Mouse (Mus musculus): Measurements from ENCODE around the gene St6galnac3.

St6galnac3 gene

DNA sequence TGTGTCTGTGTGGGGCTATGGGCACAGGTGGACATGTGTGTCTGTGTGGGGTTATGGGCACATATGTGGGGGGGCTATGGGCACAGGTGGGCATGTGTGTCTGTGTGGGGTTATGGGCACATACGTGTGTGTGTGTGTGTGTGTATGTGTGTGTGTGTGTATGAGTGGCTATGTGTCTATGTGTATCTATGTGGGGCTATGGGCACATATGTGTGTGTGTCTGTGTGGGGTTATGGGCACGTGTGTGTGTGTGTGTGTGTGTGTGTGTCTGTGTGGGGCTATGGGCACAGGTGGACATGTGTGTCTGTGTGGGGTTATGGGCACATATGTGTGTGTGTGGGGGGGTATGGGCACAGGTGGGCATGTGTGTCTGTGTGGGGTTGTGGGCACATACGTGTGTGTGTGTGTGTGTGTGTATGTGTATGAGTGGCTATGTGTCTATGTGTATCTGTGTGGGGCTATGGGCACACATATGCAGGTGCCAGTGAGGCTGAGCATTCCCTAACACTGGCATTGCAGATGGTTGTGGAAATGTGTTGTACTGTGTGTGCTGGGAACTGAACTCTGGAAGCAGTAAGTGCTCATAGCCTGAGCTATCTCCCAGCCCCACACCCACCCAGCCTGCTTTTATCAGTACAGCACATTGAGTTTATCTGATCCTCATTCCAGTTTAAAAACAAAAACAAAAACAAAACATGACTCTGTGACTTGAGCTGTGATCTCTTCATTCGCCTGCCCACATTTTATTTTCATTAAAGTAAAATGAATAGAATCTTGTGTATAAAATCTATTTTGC, 8.6 kb upstream of the St6galnac3 start:
- no peak for DNase-seq (ENCODE audit: low read depth, low spot score)

DNA sequence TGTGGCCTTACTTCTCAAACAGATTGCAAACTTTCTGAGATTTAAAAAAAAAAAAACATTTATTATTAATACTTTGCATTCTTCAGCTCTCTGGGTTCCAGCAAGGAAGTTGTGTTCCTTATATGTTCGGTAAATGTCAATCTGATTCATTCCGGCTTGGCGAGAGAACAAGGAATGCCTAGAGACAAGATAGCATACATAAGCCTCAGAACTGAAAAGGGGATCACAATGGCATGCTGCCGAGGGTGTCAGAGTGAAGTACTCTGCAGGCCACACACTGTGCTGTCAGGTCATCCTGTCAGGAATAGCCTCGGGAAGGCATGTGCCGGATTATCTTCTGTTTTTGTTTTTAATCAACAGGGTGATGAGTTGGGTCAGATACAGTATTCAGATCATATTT, 7.8 kb upstream of the St6galnac3 start:
- no peak for DNase-seq (ENCODE audit: low read depth, low spot score)

DNA sequence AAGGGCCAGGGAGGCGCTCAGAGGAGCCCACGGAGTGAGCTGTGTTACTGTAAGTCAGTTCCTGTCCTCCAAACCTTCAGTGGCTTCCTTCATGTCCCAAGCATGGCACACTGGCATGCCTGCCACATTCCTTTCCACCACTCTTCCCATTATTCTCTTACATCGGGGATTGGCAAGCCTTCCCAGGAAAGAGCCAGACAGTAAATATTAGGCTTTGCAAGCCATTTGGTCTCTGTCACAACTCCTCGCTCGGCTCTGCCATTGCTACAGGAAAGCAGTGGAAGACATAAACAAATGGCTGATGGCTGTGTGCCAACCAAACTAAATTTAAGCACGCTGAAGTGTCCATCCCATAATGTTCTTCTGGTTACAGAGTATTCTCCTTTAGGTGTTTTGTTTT, 7.1 kb upstream of the St6galnac3 start:
- no peak for DNase-seq (ENCODE audit: low read depth, low spot score)

DNA sequence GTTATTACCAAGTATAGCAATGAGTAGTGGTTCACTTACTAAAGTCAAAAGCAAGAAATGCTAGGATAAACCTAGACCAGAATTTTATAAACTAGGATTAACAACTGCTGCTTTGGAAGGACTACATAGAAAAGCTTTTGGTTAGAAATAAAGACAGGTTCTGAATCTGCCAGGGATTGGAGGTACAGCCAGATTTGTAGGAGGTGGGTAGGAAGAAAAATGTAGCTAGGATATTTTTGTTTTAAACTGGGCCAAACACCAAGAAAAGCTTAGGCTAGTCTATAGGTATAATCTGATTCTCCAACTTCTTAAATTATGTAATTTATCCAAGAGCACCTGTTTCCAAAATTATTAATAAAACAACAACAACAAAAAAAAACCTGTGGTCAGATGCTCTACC, 3.6 kb upstream of the St6galnac3 start:
- DNase-seq (ENCODE audit: low read depth, low spot score): no peak

DNA sequence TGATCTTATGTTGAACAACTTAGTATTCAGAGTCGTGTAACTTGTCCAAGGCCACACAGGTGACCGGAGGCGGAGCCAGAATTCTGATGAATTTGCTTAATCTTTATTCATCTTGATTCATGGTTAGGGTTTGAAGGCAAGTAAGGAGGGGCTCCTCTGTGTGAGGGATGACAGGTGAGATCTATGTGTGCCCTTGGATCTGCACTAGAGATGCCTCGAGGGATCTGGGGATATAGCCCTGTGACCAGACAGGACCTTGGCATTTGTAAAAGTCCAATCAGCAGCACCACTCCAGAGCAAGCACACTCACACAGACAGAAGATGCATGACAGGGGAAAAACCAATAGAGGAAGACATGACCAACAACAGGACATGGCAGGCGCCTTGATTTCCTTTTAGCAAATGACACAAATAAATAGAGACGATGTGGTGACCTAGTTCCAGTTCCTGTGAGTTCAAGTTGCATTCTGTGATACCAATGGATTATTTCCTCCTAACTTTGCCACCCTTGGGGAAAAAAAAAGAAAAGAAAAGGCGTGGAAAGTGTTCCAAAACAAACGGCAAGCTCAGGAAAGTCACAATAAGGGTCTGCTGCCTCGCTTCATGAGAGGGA, 1.4 kb downstream of the St6galnac3 start:
- no peak for DNase-seq (ENCODE audit: low read depth, low spot score)

DNA sequence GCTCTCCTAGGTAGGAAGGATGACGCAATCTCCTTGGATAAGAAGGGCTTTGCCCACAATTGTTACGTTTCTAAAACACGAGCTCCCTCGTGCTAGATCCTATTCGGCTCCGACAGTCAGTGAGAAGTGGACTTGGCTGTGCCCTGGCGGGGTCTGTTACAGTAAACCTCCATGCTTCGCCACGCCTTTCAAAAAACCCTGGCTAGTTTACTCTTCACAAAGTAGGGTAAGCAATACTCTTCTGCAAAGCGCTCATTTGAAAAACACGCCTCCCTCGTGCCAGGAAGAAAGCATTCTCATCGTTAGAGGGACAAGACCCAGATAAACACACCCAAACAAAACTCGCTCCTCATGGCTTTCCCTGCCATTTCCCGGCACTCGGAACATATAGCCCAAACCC, 3.4 kb downstream of the St6galnac3 start:
- no peak for DNase-seq (ENCODE audit: low read depth, low spot score)

DNA sequence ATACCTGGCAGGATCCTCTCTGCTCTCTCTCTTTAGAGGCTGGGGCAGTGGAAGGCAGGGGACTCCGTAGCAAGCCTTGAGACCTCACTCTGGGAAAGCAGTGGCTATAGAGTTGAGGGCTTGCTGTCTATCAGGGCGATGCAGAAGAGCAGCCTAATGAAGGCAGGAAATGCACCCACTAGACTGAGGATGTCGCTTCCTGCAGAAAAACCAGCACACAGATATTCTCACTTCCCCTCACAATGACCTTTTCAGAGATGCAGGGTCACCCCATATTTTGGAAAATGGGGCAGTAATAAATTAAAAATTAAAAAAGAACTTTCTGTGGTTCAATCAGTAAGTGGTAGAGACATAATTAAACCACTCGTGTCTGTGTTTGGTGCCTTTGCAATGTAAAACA, 4.1 kb downstream of the St6galnac3 start:
- DNase-seq (ENCODE audit: low read depth, low spot score): no peak

DNA sequence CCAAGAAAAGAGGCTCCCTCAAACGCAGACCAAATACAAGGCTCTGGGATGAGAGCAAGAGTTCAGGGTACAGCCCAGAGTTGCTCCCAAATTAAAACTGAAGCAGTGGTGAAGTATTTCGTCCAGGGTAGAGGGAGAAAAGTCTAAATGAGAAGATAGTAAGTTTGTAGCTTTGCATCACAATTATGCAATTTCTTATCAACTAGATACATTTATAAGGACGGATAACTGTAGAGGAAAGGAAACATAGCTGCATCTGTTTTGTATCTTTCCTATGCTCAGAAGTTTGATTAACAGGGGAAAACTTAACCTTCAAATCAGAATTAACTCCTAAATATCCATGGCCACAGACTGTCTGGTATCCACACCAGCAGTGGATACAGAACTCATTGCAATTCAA, 4.7 kb downstream of the St6galnac3 start:
- no peak for DNase-seq (ENCODE audit: low read depth, low spot score)

DNA sequence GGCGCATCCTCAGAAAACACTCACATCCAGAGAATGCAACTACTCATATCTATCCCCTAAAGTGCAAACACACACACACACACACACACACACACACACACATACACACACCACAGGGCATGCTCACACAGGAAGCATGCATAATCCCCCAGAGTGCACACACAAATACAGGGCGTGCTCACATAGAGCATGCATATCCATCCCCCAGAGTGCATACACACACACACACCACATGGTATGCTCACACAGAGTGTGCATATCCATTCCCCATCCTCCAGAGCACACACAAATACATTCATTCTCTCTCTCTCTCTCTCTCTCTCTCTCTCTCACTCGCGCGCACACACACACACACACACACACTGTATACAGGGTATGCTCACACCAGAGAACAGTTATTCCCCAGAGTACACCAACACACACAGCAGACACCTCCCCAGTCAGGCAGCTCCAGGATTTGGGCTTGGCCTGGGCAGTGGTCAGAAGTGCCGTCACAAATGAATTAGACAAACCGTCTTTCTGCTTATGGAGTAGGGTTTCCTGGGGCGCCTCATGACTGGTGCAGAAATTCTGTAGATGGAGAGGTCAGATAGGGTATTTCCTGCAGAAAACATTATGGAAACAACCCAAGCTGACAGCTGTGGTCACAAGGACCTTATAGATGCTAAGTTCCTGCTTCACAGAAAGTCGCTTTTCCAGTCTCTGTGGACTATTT, 5.6 kb downstream of the St6galnac3 start:
- DNase-seq (ENCODE audit: low read depth, low spot score): no peak

DNA sequence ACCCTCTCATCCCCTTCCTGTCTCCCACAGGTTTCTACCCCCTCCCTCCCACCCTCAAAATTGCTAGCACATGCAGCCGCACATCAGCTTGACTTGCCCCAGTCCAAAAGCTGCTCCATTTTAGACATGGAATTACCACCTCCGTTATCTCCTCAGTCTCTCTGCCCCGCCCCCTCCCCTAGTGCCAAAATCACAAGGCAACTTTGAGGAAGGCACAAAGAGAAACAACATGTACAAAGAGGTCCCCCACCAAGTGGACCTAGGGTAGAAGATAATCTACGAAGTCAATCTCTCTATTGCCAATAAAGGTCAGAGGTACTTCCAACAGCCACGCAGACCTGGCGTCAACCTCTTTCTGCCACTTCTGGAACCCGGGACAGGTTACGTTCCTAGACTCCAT, 6.2 kb downstream of the St6galnac3 start:
- DNase-seq (ENCODE audit: low read depth, low spot score): no peak

DNA sequence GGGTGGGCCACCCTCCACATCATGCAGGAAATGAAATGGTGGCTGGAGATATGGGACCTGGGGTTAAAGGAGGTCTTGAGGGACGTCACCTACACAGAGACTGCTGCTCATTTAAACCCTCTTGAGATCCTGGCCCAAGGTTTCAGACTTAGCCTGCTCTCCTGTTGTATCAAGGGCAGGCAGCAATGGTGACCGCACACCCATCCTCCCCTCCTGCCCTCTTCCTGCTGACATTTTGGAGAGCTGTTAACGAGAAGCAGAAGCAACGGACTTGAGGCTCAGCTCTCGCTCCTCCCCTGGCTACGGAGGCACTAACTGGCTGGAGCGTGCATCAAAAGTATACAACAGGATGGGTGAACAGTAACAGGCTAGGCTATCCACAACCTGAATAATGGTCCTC, 7.2 kb downstream of the St6galnac3 start:
- DNase-seq (ENCODE audit: low read depth, low spot score): no peak

DNA sequence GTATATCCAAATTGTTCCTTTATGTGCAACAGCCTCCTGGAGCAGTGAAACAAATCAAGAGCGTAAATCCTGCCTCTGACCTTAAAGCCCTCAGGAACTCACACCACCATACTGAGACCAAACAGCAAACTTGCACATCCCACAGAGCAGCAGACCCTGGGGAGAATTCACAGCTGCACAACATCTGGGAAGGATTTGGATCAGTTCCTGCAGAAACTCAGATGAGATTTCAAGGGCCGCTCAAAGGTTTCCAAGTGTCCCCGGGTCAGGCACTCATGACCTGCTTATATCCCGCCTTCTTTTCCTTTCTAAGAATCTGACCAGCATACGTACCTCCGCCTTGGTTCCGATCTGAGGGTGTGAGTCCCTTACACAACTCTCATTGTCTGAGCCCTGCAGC, 9.3 kb downstream of the St6galnac3 start:
- no peak for DNase-seq (ENCODE audit: low read depth, low spot score)

DNA sequence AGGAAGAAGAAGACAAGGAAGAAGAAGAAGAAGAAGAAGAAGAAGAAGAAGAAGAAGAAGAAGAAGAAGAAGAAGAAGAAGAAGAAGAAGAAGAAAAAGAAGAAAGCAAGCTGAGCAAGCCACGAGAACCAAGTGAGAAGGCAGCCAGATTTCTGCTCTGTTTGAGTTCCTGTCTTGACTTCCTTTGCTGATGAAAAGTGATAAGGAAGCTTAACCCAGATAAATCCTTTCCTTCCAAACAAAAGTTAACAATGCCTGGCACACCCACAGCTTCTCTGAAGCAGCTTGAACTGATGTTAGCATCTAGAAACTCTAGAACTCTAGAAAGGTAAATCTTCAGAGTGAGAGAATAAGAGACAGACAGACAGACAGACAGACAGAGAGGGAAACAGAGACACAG, 14.4 kb downstream of the St6galnac3 start:
- no peak for DNase-seq (ENCODE audit: low read depth, low spot score)

DNA sequence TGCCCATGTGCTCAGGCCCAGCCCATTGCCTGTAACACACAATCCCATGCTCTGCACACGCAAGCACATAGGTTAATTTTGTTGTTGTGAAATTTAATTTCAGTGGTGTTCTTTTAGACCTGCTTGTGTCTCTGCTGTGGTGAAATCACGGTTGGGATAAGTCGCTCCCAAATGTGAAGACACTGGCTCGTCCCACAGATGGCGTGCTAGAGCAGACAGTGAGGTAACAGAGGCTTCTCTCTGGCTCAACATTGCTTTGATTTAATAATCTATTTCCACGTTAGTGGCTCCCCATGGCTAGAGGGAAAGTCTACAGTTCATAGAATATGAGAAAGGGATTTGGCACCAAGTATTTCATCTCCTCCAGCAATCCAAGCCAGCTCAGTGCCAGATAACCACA, 17.3 kb downstream of the St6galnac3 start:
- no peak for DNase-seq (ENCODE audit: low read depth, low spot score)

DNA sequence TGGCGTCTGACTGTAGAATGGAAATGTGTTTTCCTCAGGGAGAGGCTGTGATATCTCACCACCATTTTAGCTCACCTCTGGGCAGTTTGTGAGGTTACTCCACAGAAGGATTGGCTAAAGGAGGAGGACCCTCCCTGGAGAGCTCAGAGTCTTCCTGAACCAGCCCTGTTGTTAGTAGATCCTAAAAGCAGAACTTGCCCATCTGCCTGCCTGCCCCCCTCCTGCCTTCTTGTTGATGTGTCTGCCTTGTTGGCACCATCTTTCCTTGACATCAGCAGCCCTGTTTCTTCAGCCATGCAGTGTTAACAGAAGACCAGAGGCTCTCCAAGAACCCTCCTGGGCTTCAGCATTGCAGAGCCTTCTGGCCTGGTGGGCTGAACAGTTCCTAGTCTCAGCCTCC, 18.1 kb downstream of the St6galnac3 start:
- DNase-seq (ENCODE audit: low read depth, low spot score): no peak

DNA sequence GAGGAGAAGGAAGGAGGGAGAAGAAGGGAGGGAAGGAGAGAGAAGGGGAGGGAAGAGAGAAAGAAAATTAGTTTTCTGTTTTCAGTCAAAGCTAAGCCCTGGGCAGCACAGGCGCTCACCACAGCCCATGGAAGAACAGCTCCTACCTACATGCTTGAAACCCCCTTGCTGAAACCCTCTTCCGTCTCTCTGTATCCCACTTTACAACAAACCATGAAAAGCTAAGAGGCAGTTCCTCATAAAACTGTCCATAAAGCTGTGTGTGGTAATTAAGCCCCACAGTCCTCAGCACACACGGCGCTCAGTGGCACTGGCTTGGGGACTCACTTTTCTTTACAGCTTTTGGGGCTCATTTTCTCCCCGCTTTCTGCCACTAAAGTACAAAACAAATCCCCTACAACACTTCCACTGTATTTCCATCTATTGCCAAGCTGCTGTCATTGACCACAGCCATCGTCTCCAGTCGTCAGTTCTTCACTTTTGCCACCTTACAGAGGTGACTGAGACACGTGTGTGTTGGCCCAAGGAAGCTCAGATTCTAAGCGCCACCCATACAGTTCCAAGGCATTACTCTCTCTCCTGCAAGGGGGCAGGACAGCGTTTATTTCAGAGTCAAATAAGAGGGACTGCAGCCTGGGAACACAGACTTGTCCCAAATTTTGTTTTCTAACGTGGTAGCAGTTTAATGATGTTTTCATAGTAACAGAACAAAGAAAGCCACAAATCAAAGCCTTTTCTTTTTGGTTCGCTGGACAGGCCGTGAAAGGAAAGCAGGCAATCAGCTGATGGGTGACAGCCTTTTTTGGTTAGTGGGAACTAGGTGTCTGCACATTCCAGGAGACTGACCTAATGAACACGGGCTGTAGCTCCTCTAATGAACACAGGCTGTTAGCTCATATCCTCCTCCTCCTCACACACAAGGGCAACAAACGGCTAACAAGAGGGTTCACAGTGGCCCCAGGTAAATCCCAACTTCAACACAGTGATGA, 22.9 kb downstream of the St6galnac3 start:
- DNase-seq (ENCODE audit: low read depth, low spot score): no peak

DNA sequence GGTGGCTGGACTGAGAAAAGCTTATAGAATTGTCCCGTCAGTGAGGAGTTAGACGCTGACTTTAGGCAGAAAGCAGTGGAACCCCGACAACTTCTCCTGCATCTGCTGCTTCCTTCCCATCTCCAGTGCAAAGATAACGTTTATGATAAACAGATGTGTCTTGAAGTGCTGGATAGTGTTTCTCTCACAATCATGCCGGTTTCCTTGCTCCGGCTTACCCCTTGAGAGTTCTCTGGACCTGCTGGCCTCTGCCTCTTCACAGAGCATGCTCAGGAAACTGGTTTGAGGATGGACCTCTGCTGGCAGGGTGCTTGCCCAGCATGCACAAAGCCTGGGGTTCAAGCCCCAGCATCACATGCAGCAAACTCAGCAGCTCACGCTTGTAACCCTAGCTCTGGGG, 23.8 kb downstream of the St6galnac3 start:
- DNase-seq (ENCODE audit: low read depth, low spot score): no peak

DNA sequence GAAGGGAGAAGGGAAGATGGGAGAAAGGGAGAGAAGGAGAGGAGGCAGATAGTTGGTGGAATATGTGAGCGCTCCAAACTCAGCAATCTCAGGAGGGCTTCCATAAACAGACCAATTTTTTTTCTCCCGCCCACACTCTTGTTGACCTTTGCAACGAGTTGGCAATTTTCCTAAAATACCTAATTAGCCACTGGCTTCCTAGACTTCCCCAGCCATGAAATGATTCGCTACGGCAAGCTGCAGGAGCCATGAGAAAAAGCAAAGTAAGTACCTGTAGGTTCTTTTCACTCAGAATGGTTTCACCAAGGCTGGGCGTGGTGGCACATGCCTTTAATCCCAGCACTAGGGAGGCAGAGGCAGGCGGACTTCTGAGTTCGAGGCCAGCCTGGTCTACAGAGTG, 25.9 kb downstream of the St6galnac3 start:
- DNase-seq (ENCODE audit: low read depth, low spot score): no peak

DNA sequence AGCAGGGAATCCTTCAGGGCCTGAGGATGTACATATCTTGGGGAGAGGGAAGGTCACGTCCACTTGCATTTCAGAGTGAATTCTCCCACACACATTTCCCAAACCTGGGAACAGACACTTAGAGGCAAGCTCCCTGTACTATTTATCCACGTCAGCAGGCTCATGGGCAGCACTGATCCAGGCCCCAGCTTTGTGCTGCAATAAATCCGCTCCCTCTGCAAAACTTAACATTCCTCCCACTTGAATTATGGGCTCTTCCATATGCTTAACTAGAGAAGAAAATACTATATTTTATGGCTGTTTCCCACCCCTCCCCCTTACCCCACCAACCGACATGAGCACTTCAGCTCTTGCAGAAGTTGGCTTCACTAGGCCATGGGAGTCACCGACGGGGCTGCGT, 32.0 kb downstream of the St6galnac3 start:
- no peak for DNase-seq (ENCODE audit: low read depth, low spot score)

DNA sequence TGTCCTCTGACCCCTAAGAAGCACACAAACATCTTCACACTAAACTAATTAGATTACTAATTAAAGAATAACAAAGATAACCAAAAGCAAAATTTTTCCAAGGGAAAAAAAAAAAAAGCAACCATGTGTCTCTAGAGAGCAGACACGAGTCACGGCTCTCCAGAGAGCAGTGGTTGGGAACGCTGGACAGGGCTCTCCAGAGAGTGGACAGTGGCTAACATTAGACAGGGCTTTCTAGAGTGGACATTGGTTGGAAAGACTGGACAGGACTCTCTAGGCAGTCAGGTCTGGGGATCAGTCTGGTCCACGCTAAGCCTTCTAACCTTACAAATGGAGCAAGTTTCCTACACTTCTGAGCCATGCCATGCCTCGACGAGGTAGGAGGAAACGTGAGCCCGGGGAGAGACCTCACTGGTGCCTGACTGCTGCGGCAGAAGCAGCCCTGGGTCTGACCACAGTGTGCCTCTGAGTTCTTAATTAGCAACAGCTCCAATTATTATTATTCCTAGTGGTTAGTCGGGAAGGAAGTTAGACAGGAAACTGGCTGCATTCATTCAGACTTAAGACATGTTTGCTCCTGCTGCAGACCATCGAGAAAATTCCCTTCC, 32.7 kb downstream of the St6galnac3 start:
- no peak for DNase-seq (ENCODE audit: low read depth, low spot score)

DNA sequence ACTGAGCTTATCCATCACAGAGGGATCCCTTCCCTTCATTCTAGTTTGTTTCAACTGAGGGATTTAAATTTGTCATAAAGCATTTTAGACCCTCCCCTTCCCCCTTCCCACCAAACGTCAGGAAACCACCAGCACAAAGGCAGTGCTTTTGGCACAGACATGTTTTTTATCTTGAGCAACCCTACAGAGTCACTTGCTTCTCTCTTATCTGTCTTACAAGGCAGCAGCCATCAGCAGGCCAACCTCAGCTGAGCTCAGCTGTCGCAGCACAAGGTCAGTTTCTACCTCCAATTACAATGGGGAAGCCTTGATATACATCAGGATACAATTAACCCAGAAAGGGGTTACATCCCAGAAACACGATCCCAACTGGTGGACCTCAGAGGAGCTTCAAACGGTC, 33.4 kb downstream of the St6galnac3 start:
- no peak for DNase-seq (ENCODE audit: low read depth, low spot score)
